Mouse (Mus musculus) limb, embryonic 14.5 days (tissue): Measurements from ENCODE around the gene Mfap2. TPM values are rescaled to one million over a fixed set of nuclear protein-coding genes. Genes with fewer than 3 reads are reported as not detected.

ENCODE experiments used
- ATAC-seq: fragments of 200-750 bp; cut with Nextera tagmentation; 2 replicates; pipeline ENCODE4 v1.8.0; 2017; ENCODE audit warnings: low read depth, moderate number of reproducible peaks, moderate TSS enrichment; ENCODE audit not compliant: low FRiP score
- DNase-seq: peaks from one replicate; pipeline ENCODE4 v3.0.0-alpha.2; 2015; ENCODE audit warnings: low spot score
- H3K27ac ChIP-seq: fragments of 300-500 bp; sonication (generic); replicated peaks from 2 replicates; pipeline ENCODE4 v1.5.1; 2014; ENCODE audit warnings: low read depth, mild to moderate bottlenecking, low read length, moderate library complexity, mixed read lengths
- H3K27me3 ChIP-seq: fragments of 300-500 bp; sonication (generic); 2 replicates; pipeline ENCODE4 v1.6.1; 2014; ENCODE audit warnings: low read length, mixed read lengths; ENCODE audit not compliant: control insufficient read depth, insufficient read depth
- H3K36me3 ChIP-seq: fragments of 300-500 bp; sonication (generic); 2 replicates; pipeline ENCODE4 v1.6.1; 2014; ENCODE audit warnings: mild to moderate bottlenecking, low read length, moderate library complexity, mixed read lengths; ENCODE audit not compliant: control insufficient read depth, insufficient read depth
- H3K4me1 ChIP-seq: fragments of 300-500 bp; sonication (generic); 2 replicates; pipeline ENCODE4 v1.6.1; 2014; ENCODE audit warnings: antibody characterized with exemption, low read length, mixed read lengths; ENCODE audit not compliant: control insufficient read depth, insufficient read depth
- H3K4me2 ChIP-seq: fragments of 300-500 bp; sonication (generic); replicated peaks from 2 replicates; pipeline ENCODE4 v1.6.1; 2014; ENCODE audit warnings: low read depth, mild to moderate bottlenecking, low read length, moderate library complexity; ENCODE audit not compliant: severe bottlenecking
- H3K4me3 ChIP-seq: fragments of 300-500 bp; sonication (generic); replicated peaks from 2 replicates; pipeline ENCODE4 v1.5.1; 2014; ENCODE audit warnings: low read length
- H3K9ac ChIP-seq: fragments of 300-500 bp; sonication (generic); 2 replicates; pipeline ENCODE4 v1.6.1; 2014; ENCODE audit warnings: mild to moderate bottlenecking, low read depth, low read length, moderate library complexity; ENCODE audit not compliant: severe bottlenecking
- H3K9me3 ChIP-seq: fragments of 300-500 bp; sonication (generic); 2 replicates; pipeline ENCODE4 v1.6.1; 2016; ENCODE audit warnings: low read length; ENCODE audit not compliant: control insufficient read depth
- POLR2A ChIP-seq: fragments of 200-500 bp; IDR thresholded peaks from 2 replicates; pipeline ENCODE4 v1.8.0; 2012; ENCODE audit warnings: inconsistent platforms, mild to moderate bottlenecking, moderate library complexity, borderline replicate concordance; ENCODE audit not compliant: insufficient read depth, insufficient read length; ENCODE audit errors: extremely low read depth
- WGBS: fragments of 180-500 bp; shearing (Covaris S2); extraction: QIAGEN DNeasy Blood & Tissue Kit; methylation state at CpG from one replicate; pipeline ENCODE4 v1.1.7; 2014; 5-methylcytosine and 5-hydroxymethylcytosine counted together
- polyA plus RNA-seq, 2 experiments: library from polyadenylated mRNA; depleted of rRNA in 1 of 2; stranded (reverse) in 1 of 2; unstranded in 1 of 2; fragments of >200 nt; fragmentation: Nextera tagmentation in 1 of 2; extraction: Ambion mirVana in 1 of 2; gene quantifications; 2 replicates each; pipeline versions ENCODE4 v1.2.1 to v1.2.3; 2012 to 2014

Gene Mfap2
- polyA plus RNA-seq, 2 experiments = 708 to 1,017 TPM

DNA sequence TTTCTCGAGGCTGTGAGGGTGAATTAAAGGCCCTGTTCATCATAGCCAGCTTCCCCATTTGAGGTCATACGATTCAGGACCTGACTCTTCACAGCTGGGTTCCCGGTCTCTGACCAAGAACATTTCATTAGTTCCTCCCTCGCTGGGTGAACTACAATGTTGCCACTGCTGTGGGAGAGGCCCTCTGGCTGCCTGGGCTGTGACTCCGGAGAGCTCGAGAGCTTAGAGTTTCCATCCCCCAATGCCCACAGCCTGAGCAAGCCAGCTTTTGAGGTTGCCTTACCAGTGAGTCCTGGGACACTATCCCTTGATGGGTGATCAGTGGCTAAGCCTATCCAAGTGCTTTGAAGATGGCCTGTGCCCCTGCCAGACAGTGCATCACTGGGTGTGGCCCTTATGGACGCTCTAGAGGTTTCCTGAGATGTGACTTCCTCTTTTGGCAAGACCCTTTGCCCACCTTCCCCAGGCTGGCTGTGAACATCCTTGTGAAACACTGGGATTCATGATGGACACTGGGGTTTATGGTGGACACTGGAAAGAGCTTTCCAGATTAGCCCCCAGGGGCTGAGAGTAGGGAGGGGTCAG lies 21.4 kb upstream of the Mfap2 start:
- H3K9me3 ChIP-seq = no peaks in the 10 kb centered on the region
- DNase-seq = no peak
- no peak for TF ChIP-seq POLR2A
- H3K27ac ChIP-seq = no peak overlapping the region
- H3K9ac ChIP-seq = no peak overlapping the region
- H3K27me3 ChIP-seq = no peaks in the 10 kb centered on the region
- H3K4me1 ChIP-seq = peaks cover 9% of the 10 kb centered on the region
- no peak overlapping the region for H3K4me3 ChIP-seq
- ATAC-seq = no peak
- H3K4me2 ChIP-seq = no peak overlapping the region
- peaks cover 15% of the 10 kb centered on the region for H3K36me3 ChIP-seq
- WGBS = 58% methylated on average over 7 of the region's 7 CpGs

DNA sequence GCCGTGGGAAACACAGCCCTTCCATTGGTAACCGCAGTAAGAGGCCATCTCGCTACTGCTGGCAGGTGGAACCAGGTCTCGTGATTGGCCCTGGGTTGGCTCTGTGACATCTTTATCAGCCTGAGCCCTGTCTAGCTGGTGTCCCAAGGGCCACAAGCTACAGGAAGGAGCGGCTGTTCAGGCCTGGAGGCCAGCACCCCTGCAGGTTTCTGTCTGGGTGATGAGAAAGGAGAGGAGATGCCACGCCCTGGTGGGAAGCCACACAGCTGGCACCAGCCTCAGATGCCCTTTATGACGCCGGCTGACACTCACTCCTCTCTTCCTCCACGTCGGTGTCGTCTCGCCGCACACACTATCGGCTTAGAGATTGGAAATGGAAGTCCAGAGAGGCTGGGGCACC lies 20.8 kb upstream of the Mfap2 start:
- H3K27ac ChIP-seq = no peak overlapping the region
- peaks cover 9% of the 10 kb centered on the region for H3K4me1 ChIP-seq
- no peak for TF ChIP-seq POLR2A
- no peaks in the 10 kb centered on the region for H3K27me3 ChIP-seq
- no peak for ATAC-seq
- H3K4me3 ChIP-seq = no peak overlapping the region
- no peak overlapping the region for H3K4me2 ChIP-seq
- H3K9ac ChIP-seq = no peak overlapping the region
- no peak for DNase-seq
- H3K36me3 ChIP-seq = peaks cover 21% of the 10 kb centered on the region
- 92% methylated on average over 14 of the region's 14 CpGs for WGBS
- H3K9me3 ChIP-seq = no peaks in the 10 kb centered on the region

DNA sequence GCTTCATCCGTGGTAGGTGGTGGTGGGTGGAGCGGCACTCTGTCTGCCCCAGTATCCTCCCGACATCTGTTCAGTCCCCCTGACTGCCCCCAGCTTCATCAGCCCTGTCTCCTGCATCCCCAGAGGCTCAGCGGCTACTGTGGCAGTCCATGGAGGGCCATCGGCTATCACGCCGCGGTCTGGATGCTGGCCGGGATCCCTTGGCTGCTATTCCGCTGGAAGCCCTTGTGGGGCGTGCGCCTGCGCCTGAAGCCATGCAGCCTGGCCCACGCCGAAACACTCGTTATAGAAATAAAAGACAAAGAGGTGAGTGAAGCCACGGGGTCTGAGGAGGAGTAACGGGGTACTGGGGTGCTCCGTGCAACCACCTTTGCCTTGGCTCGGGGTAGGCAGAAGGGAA lies 18.0 kb upstream of the Mfap2 start:
- TF ChIP-seq POLR2A = no peak
- no peak for ATAC-seq
- no peak overlapping the region for H3K27ac ChIP-seq
- no peaks in the 10 kb centered on the region for H3K27me3 ChIP-seq
- H3K4me3 ChIP-seq = no peak overlapping the region
- no peak for DNase-seq
- H3K4me1 ChIP-seq = peaks cover 6% of the 10 kb centered on the region
- H3K9me3 ChIP-seq = no peaks in the 10 kb centered on the region
- peaks cover 47% of the 10 kb centered on the region for H3K36me3 ChIP-seq
- H3K9ac ChIP-seq = no peak overlapping the region
- 83% methylated on average over 20 of the region's 20 CpGs for WGBS
- no peak overlapping the region for H3K4me2 ChIP-seq

DNA sequence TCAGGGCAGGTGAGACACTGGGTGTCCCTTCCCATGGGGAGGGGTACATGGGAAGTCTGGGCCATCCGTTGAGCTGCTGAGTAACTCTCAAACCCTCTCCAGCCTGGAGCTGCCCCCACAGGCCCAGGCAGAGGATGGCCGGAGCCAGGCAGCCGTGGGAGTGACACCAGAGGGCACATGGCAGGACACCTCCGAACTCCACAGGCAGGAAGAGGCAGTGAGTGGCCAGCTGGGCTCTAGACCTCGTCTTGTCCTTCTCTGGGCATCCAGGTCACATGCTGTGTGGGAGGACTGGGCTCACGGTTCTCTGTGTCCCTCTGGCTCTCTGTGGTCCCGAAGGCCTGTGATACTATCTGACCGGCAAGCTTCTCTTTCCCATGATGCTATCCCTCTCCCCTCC lies 16.4 kb upstream of the Mfap2 start:
- H3K27ac ChIP-seq = no peak overlapping the region
- no peak overlapping the region for H3K9ac ChIP-seq
- DNase-seq (no peak), ATAC-seq (no peak)
- H3K36me3 ChIP-seq = peaks cover 59% of the 10 kb centered on the region
- no peak overlapping the region for H3K4me2 ChIP-seq
- no peak overlapping the region for H3K4me3 ChIP-seq
- WGBS = 84% methylated on average over 8 of the region's 8 CpGs
- H3K4me1 ChIP-seq = no peaks in the 10 kb centered on the region
- H3K27me3 ChIP-seq = no peaks in the 10 kb centered on the region
- H3K9me3 ChIP-seq = no peaks in the 10 kb centered on the region
- TF ChIP-seq POLR2A = no peak

DNA sequence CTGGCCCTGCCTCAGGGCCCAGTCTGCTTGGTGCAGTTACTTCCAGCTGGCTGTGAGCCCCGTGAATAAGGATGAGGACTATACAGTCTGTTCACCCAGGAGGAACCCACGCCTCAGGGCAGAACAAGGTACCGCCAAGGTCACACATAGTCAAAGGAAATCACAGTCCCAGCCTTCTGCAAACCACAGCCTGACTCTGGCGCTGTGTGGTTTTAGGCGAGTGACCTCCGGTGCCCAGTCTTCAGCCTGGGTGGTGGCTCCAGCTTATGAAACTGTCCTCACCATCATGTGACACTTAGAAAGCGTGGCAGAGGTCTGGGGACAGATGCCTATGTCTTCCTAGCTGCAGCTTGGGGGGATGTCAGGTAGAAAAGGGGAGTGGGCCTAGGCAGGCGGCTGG lies 14.4 kb upstream of the Mfap2 start:
- no peak for ATAC-seq

DNA sequence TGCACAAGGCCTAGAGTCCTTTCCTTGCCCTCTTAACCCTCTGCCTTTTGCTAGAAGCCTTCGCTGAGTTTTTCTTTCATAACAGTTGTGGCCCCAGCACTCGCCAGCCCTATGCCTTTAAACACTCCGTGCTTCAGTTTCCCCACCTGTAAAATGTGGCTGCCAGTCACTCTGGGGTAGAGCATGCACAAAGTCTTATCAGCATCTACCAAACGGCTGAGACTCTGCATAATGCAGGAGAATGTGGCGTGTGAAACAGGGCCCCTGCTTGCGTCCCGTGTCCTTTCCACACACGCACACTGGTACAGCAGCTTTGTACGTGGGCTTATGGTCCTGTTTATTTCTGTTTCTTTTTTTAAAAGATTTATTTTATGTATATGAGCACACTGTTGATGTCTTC lies 13.4 kb upstream of the Mfap2 start:
- Histone ChIP-seq H3K9ac (no peak overlapping the region), H3K27ac (no peak overlapping the region), H3K27me3 (no peaks in the 10 kb centered on the region), H3K4me3 (no peak overlapping the region), H3K4me2 (no peak overlapping the region), H3K4me1 (no peaks in the 10 kb centered on the region), H3K36me3 (peaks cover 86% of the 10 kb centered on the region), H3K9me3 (no peaks in the 10 kb centered on the region)
- no peak for TF ChIP-seq POLR2A
- no peak for ATAC-seq
- DNase-seq = no peak
- WGBS = 94% methylated on average over 9 of the region's 9 CpGs

More for the DNA sequence above, 14.4 kb upstream of the Mfap2 start:
- no peak for TF ChIP-seq POLR2A
- WGBS = 85% methylated on average over 8 of the region's 8 CpGs
- no peak overlapping the region for H3K27ac ChIP-seq
- no peak overlapping the region for H3K4me3 ChIP-seq
- no peaks in the 10 kb centered on the region for H3K9me3 ChIP-seq
- no peak overlapping the region for H3K9ac ChIP-seq
- H3K4me2 ChIP-seq = no peak overlapping the region
- no peaks in the 10 kb centered on the region for H3K27me3 ChIP-seq
- DNase-seq = no peak
- peaks cover 78% of the 10 kb centered on the region for H3K36me3 ChIP-seq
- H3K4me1 ChIP-seq = no peaks in the 10 kb centered on the region
